Mouse (Mus musculus) heart, postnatal 10 days (tissue): Measurements from ENCODE around the gene Mafb. TPM values are rescaled to one million over a fixed set of nuclear protein-coding genes. Genes with fewer than 3 reads are reported as not detected.

Experiments
- DNase-seq, 2 experiments: peaks; one replicate each; pipeline ENCODE4 v3.0.0; 2021
- intact Hi-C: fragments of 180-260 bp; cut with DNase I; formaldehyde crosslinking; loops from one replicate; pipeline ENCODE4 v1.15.1; 2025
- total RNA-seq, 2 experiments: library from RNA; stranded (reverse); gene quantifications; 2 replicates each; pipeline ENCODE4 v1.2.3; 2021

Gene Mafb
- total RNA-seq, 2 experiments from 2014 or later, result 11.2 to 12.1 TPM

DNA sequence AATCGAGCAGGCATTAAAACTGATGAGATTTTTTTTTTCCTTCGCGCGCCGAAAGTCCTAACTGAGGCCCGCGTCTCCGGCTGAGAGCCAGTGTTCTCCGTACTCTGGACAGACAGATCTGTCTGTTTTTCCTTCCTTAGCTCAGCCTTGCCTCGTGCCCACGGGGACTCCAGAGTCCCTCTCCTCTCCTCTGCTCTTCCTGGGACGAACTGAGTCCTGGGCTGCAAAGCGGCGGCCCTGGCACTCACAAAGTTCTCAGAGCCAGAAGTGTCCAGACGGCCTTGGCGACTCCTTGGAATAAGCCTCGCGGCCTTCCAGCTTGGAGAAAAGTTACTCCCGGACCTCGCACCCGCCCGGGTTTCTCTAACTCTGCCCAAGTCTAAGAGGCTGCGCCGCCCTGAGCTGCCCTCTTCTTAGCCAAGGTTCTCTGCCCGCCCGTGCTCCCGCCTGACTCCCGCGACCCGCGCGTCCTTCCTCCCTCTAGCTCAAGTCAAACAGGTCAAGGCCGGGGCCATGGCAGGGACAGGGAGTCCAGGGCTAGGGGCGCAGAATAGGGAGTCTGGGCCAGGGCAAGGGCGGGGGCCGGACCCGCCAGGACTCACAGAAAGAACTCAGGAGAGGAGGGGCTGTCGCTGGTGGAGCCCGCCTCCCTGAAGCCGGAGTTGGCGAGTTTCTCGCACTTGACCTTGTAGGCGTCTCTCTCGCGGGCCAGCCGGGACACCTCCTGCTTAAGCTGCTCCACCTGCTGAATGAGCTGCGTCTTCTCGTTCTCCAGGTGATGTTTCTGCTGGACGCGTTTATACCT is 1.6 kb downstream of the Mafb start:
- intact Hi-C loops, result loop anchor here (5.0 to 10.0 kb wide), 6 partner anchors 531 to 1453 kb away; no protein-coding TSS in a partner anchor
- peak; percentile 71 to 75 for DNase-seq

DNA sequence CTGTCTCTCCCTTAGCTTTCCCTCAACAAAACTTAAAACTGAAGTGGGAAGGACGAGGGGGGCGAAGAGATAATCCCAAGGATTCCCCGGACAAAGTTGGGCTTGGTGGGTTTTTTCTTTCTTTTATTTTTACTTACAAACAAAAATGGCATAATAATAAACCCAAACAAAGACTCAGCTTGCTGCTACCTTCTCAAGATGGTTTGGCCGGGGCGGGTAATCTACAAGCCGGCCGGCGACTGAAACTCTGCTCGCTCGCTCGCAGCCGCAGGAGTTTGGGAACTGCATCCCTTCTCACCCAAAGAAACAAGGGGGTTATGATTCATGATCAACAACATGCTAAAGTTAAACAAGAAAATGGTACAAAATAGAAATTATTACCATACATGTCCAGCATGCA is 2.2 kb downstream of the Mafb start:
- DNase-seq, result no peak
- intact Hi-C loops, result loop anchor here (5.0 to 10.0 kb wide), 6 partner anchors 530 to 1452 kb away; no protein-coding TSS in a partner anchor

DNA sequence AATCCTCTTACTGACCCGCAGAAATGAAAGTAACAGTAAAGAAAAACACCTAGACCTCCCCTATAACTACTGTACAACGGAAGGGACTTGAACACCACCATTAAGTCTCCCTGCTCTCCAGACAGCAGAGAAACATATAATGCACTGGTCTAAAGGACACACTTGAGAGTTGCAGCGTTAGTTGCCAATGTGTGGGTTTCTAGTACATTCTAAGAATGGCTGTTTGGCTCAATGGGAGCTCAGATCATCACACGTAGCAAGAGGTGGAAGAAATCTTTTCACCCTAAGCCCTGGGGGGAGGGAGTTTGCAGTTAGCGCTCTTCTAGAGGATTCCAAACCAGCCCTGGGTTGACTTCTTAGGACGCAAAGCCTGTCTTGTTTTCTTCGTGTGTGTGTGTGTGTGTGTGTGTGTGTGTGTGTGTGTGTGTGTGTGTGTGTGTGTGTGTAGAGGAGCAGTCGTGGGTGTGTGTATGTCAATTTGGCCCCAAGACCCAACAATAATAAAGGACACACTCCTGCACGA is 2.7 kb downstream of the Mafb start:
- intact Hi-C loops, result loop anchor here (10.0 kb wide), 2 partner anchors 529 to 779 kb away; no protein-coding TSS in a partner anchor
- peak in 1 of 2 experiments; percentile 19 for DNase-seq

GRCm38 (mm10) chr2:160363201-160363600 is 3.7 kb downstream of the Mafb start:
- intact Hi-C loops, result loop anchor here (10.0 kb wide), 2 partner anchors 528 to 778 kb away; no protein-coding TSS in a partner anchor
- DNase-seq, result no peak

GRCm38 (mm10) chr2:160361442-160362121 is 5.3 kb downstream of the Mafb start:
- DNase-seq, result peak in 1 of 2 experiments; percentile 13
- intact Hi-C loops, result loop anchor here (10.0 kb wide), 2 partner anchors 527 to 777 kb away; no protein-coding TSS in a partner anchor

DNA sequence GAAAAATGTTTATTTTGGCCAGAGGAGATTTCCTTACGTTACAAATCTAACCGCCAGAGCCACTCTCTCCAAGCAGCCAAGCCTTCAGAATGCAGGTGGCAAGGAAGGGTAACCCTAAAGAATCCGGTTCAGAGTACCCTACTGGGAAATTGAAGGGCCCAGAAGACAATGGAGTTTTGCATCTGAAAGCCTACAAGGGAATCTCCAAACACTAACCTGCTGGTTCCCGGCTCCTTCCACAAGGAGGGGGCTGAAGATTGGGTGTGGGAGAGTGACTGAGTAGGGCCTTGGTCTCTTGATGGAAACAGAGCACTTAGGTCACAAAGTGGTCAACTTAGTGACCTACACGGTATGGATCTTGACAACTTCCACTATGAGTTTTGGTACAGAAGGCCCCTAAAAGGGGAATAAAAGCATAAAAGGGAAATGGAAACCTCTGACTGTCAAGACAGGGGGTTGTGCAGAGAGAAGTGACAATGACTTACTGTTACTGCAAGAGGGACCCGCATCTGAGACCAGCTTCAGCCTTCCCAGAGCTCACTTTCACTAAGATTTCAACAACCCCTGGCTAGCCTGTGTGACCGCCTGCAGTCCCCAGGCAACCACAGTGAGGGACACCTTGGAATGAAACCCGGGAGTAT is 6.5 kb downstream of the Mafb start:
- intact Hi-C loops, result loop anchor here (10.0 kb wide), 2 partner anchors 526 to 776 kb away; no protein-coding TSS in a partner anchor
- no peak for DNase-seq

DNA sequence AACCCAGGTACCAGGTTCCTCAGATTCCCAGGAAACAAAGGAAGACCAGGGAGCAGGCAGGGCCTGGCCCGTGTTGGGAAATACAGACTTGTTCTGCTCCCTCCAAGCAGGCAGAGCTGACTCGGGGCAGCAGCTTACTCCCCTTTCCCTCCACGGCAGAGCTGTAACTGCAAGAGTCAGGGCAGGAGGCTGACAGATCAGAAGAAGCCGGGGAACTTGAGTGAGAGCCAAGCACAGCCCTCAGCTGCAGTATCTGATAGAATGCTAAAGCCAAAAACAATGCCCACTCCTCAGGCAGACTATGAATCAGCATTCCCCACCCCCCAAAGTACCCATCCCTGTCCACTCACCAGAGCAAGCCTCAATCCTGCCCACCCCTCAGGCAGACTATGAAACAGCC is 8.0 kb downstream of the Mafb start:
- no peak for DNase-seq
- intact Hi-C loops, result no loop called here

DNA sequence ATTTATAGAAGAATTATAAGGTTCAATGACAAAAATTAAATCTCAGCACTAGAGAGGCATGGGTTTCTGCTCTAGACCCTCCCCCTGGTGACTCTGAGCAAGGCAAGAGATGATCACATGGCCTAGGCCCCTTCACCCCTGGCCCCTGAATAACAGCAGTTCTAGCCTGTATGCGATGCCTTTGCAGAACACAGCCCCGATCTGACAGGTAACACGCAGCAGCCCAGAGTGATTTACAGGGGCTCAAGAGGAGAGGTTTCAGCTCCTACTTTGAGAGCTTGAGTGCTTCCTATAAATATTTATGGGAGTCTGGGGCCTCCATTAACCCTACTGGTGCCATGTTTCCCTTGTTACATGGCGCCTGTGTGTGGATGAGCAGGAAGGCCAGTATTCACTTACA is 9.4 kb downstream of the Mafb start:
- DNase-seq, result no peak
- intact Hi-C loops, result no loop called here

GRCm38 (mm10) chr2:160356132-160356531 is 10.7 kb downstream of the Mafb start:
- DNase-seq, result no peak
- intact Hi-C loops, result no loop called here

DNA sequence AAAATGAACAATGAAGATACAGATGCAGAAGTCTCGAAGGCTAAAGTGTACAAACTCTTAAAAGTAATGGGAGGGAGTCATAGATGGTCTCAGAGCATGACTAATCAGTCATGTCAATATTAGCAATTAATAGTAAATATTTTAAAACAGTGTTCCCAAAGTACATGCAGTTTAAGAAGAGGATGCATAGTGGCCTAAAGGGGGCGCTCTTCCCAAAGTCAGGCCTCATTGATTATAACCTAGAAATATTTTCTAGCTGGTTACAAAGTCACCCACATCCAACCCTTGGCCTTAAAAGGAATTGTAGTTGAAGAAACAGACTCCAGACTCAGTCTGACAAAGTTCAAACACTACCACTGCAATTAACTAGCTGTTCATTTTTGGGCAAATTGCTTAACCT is 12.5 kb downstream of the Mafb start:
- intact Hi-C loops, result no loop called here
- no peak for DNase-seq

DNA sequence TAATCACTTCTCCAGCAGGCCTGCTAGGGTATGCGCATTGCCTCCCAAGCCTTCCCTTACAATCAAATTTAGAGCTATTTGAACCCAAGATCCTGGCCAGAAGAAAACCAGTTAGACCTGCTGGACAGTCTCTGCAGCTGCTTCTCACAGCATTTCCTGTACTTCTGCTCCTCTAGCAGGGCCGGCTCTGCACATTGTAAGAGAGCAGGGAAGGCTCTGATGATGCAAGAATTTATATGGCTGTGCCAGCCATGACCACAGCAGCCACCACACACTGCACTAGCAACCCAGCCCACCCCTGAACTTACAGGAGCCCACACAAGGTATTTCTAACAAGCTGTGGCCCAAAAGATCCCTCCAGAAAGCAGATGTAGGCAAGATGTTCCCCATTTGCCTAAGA is 13.3 kb downstream of the Mafb start:
- no peak for DNase-seq
- intact Hi-C loops, result no loop called here

DNA sequence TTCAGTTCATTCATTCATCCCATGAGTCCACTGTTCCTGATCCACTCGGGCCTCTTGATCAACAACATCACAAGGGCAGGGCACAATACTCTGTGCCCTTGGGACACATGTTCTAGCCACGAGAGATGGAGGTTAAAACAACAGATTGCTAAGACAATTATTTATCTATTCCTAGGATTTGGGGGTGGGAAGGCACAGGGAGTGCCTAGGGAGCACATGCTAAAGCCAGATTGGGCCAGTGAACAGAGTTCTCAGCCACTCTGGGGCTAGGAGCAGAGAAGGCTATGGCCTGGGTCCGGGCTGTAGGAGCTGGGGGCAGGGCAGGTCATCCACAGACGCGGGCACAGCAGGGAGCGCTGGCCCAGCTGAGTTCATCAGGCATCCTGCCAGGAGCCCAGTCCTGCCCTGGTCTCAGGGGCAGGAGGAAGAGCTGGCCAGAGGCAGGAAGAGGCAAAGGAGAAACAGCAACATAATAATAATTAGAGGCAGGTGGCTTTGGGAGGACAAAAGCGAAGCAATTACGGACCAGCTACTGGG is 15.8 kb downstream of the Mafb start:
- intact Hi-C loops, result no loop called here

GRCm38 (mm10) chr2:160349578-160349977 is 17.3 kb downstream of the Mafb start:
- intact Hi-C loops, result no loop called here
- DNase-seq, result no peak

More for the DNA sequence above, 15.8 kb downstream of the Mafb start:
- peak in 1 of 2 experiments; percentile 62 for DNase-seq

DNA sequence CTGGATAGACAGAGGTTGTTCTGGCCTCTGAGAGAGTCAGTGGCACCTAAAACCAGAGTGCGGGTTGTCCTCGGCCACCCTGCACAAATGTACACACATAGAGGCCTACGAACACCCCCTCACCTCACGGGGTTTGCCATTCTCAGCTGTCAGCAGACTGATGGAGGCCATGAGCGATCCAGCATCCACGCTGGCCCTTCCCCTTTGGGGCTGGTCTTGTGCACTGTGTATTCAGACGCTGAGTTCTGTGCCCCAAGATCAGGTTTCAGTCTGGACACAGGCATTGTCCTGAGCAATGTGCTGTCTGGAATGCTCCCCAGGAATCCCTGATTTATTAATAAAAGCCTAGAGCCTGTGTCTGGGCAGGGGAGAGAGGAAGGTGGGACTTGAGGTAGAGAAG is 18.1 kb downstream of the Mafb start:
- DNase-seq, result no peak
- intact Hi-C loops, result no loop called here

DNA sequence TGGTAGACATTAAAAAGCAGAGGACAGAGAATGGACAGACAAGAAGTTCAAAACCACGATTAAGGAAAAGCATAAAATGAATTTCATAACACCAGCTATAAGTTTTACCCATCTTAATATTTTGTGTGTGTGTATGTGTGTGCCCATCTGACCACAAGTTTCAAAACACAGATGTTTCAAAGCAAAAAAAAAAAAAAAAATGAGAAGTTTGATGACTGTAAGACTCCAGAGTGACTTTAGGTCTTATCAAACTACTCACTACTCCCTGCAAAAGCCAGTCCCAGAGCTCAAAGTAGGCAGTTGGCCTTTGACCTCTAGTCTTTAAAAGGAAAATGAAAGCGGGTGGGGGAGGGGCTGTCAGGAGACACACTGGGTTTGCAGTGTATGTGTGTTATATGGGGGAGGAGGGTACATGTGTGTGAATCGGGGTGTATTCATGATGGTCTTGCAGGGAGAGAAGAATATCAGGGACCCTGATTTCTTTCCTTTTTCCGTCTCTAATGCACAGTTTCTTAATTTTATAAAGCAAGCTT is 18.7 kb downstream of the Mafb start:
- intact Hi-C loops, result no loop called here

GRCm38 (mm10) chr2:160345644-160346043 is 21.2 kb downstream of the Mafb start:
- no peak for DNase-seq
- intact Hi-C loops, result no loop called here

More for the DNA sequence above, 18.7 kb downstream of the Mafb start:
- DNase-seq, result no peak

DNA sequence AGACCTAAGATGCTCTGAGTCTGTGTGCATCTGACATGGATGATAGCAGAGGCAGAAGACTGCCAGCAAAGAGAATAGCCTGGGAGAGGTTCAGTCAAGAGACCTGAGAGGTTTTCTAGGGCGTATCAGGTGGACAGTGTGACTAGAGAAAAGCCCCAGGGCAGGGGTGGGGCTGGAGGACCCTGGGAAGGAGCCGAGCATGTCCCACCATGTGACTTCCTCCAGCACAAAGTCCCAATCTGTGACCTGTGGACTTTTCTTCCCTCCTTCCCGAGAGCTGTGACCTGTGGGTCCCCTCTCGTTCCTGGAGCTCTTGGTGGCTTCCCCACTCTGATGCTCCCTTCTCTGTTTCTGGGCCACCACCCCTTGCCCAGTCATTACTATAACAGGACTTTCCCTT is 26.7 kb downstream of the Mafb start:
- no peak for DNase-seq
- intact Hi-C loops, result no loop called here

- DNase-seq, result no peak
- intact Hi-C loops, result no loop called here
Measured at GRCm38 (mm10) chr2:160339595-160339994, 27.3 kb downstream of the Mafb start.

DNA sequence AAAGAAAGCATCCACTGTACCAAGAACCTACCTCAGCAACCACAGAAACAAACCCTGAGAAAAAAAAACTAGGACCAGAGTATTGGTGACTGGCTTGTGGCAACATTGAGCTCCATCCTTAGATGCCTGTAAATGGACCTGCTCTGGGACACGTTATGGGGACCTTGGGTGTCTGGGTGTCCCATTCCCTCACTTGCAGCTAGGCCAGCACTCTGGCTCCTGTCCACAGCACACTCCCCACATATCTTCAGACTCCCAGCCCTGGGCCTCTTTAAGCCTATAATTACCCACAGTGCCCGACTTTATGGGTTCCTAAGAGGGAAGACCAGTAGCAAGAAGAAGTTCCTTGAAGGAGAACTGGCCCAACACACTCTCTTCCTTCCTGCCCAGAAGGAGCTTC is 30.8 kb downstream of the Mafb start:
- intact Hi-C loops, result no loop called here
- no peak for DNase-seq

- intact Hi-C loops, result no loop called here
- no peak for DNase-seq
Measured at GRCm38 (mm10) chr2:160335043-160335442, 31.8 kb downstream of the Mafb start.
